Mouse (Mus musculus): ENCODE measurements around the gene Dhx29. TPM values are rescaled to one million over a fixed set of nuclear protein-coding genes. Genes with fewer than 3 reads are reported as not detected.

Gene Dhx29
- total RNA-seq, 2 experiments from 2014 or later: 19.1 to 22.0 TPM

- no peak overlapping the region for H3K27ac ChIP-seq
- DNase-seq (ENCODE audit: extremely low spot score in 1 of 2, low spot score in 2 of 2): no peak
- intact Hi-C loops (cut with DNase I): no loop called here
- TF ChIP-seq CTCF (IDR thresholded peaks at IDR 0.05): no peak
- H3K4me3 ChIP-seq: no peak overlapping the region
Measured at GRCm38 (mm10) chr13:112938130-112938529, 10.9 kb downstream of the Dhx29 start.

- TF ChIP-seq CTCF (IDR thresholded peaks at IDR 0.05): no peak
- Histone ChIP-seq H3K4me3 (no peak overlapping the region), H3K27ac (no peak overlapping the region)
- no peak for DNase-seq (ENCODE audit: extremely low spot score in 1 of 2, low spot score in 2 of 2)
- intact Hi-C loops (cut with DNase I): no loop called here
Measured at GRCm38 (mm10) chr13:112941879-112942330, 14.7 kb downstream of the Dhx29 start.

- no peak overlapping the region for H3K27ac ChIP-seq
- intact Hi-C loops (cut with DNase I): no loop called here
- no peak for TF ChIP-seq CTCF (IDR thresholded peaks at IDR 0.05)
- no peak for DNase-seq (ENCODE audit: extremely low spot score in 1 of 2, low spot score in 2 of 2)
- H3K4me3 ChIP-seq: no peak overlapping the region
Measured at GRCm38 (mm10) chr13:112945312-112945711, 18.1 kb downstream of the Dhx29 start.

- intact Hi-C loops (cut with DNase I): no loop called here
Measured at GRCm38 (mm10) chr13:112945900-112946299, 18.6 kb downstream of the Dhx29 start.

GRCm38 (mm10) chr13:112954067-112954466 is 26.8 kb downstream of the Dhx29 start:
- Histone ChIP-seq H3K27ac (no peak overlapping the region), H3K4me3 (no peak overlapping the region)
- no peak for TF ChIP-seq CTCF (IDR thresholded peaks at IDR 0.05)
- no peak for DNase-seq (ENCODE audit: extremely low spot score in 1 of 2, low spot score in 2 of 2)
- intact Hi-C loops (cut with DNase I): no loop called here

More at GRCm38 (mm10) chr13:112945900-112946299, 18.6 kb downstream of the Dhx29 start:
- DNase-seq (ENCODE audit: extremely low spot score in 1 of 2, low spot score in 2 of 2): no peak
- H3K4me3 ChIP-seq: no peak overlapping the region
- H3K27ac ChIP-seq: no peak overlapping the region
- TF ChIP-seq CTCF (IDR thresholded peaks at IDR 0.05): no peak

GRCm38 (mm10) chr13:112963081-112963480 is 35.8 kb downstream of the Dhx29 start:
- H3K4me3 ChIP-seq: no peak overlapping the region
- intact Hi-C loops (cut with DNase I): no loop called here
- DNase-seq (ENCODE audit: extremely low spot score in 1 of 2, low spot score in 2 of 2): no peak
- no peak for TF ChIP-seq CTCF (IDR thresholded peaks at IDR 0.05)
- no peak overlapping the region for H3K27ac ChIP-seq

- intact Hi-C loops (cut with DNase I): no loop called here
- DNase-seq (ENCODE audit: extremely low spot score in 1 of 2, low spot score in 2 of 2): no peak
- H3K27ac ChIP-seq: no peak overlapping the region
Measured at GRCm38 (mm10) chr13:112964421-112964820, 37.2 kb downstream of the Dhx29 start.

GRCm38 (mm10) chr13:112967267-112967666 is 40.0 kb downstream of the Dhx29 start:
- no peak for DNase-seq (ENCODE audit: extremely low spot score in 1 of 2, low spot score in 2 of 2)
- intact Hi-C loops (cut with DNase I): no loop called here

More at GRCm38 (mm10) chr13:112964421-112964820, 37.2 kb downstream of the Dhx29 start:
- H3K4me3 ChIP-seq: no peak overlapping the region
- TF ChIP-seq CTCF (IDR thresholded peaks at IDR 0.05): no peak

GRCm38 (mm10) chr13:112976720-112977119 is 49.5 kb downstream of the Dhx29 start:
- intact Hi-C loops (cut with DNase I): no loop called here
- H3K27ac ChIP-seq: no peak overlapping the region
- no peak for DNase-seq (ENCODE audit: extremely low spot score in 1 of 2, low spot score in 2 of 2)
- H3K4me3 ChIP-seq: no peak overlapping the region
- TF ChIP-seq CTCF (IDR thresholded peaks at IDR 0.05): no peak

More at GRCm38 (mm10) chr13:112967267-112967666, 40.0 kb downstream of the Dhx29 start:
- no peak overlapping the region for H3K27ac ChIP-seq
- H3K4me3 ChIP-seq: no peak overlapping the region
- no peak for TF ChIP-seq CTCF (IDR thresholded peaks at IDR 0.05)

- no peak for TF ChIP-seq CTCF (IDR thresholded peaks at IDR 0.05)
- Histone ChIP-seq H3K4me3 (no peak overlapping the region), H3K27ac (no peak overlapping the region)
- DNase-seq (ENCODE audit: extremely low spot score in 1 of 2, low spot score in 2 of 2): no peak
- intact Hi-C loops (cut with DNase I): no loop called here
Measured at GRCm38 (mm10) chr13:112985605-112986450, 58.6 kb downstream of the Dhx29 start.

GRCm38 (mm10) chr13:112986451-112986950 is 59.2 kb downstream of the Dhx29 start:
- Histone ChIP-seq H3K4me3 (no peak overlapping the region), H3K27ac (no peak overlapping the region)
- DNase-seq (ENCODE audit: extremely low spot score in 1 of 2, low spot score in 2 of 2): no peak
- intact Hi-C loops (cut with DNase I): no loop called here
- no peak for TF ChIP-seq CTCF (IDR thresholded peaks at IDR 0.05)

- intact Hi-C loops (cut with DNase I): loop anchor here (1.0 kb wide), 1 partner anchor 60 kb away; the partner anchor contains the start of genes Dhx29 and Mtrex
- H3K4me3 ChIP-seq: peak within 1 kb of the TSS; percentile 61
- peak; percentile 91 to 93 for DNase-seq (ENCODE audit: extremely low spot score in 1 of 2, low spot score in 2 of 2)
- H3K27ac ChIP-seq: no peak within 1 kb of the TSS
- TF ChIP-seq CTCF (IDR thresholded peaks at IDR 0.05): no peak
Measured at GRCm38 (mm10) chr13:112987532-112987943, 60.3 kb downstream of the Dhx29 start, which contains the start of gene Ccno. Gene Ccno, plus strand, starts transcription at chr13:112987802.

Measured in left cerebral cortex, adult 2 months (tissue).